In genomic region chr5:54632281-54632680, GRCm38 (mm10) we compare ENCODE assay signal across 16 mouse cellular contexts.
DNase-seq lines count a peak whose midpoint lies in the region; ATAC-seq lines count a peak whose summit lies in the region.
"Had no signal": no experiment of that assay in that cellular context is flagged by ENCODE, and none has a peak within 500 bp of the region (broad histone marks: within the 10 kb centered on the region; RNA-seq: fewer than 3 reads in every experiment).

No protein-coding gene starts in this region.

- no peak overlapping the region for H3K9ac ChIP-seq in limb, embryonic 11.5 days (ENCODE audit: low read length)
- H3K9ac ChIP-seq: embryonic facial prominence, embryonic 15.5 days; forebrain, embryonic 12.5 days; heart, embryonic 15.5 days; lung, embryonic 14.5 days had no signal

- peak; percentile 26 to 34 for DNase-seq in cerebellum, postnatal 36 days
- DNase-seq in layer of hippocampus, adult 8-10 months (ENCODE audit: low spot score in 2 of 2): peak; percentile 4 to 5
- no peak for DNase-seq in layer of hippocampus, postnatal 25 days (ENCODE audit: extremely low spot score in 1 of 2, low spot score in 1 of 2)
- DNase-seq in embryo, embryonic 10.5 days (ENCODE audit: low spot score): peak; percentile 7
- peak; percentile 64 for DNase-seq in limb, embryonic 11.5 days (ENCODE audit: low spot score)
- no peak for DNase-seq in adrenal gland, postnatal 4 days (ENCODE audit: low spot score in 2 of 2)
- DNase-seq in gastrocnemius, postnatal 25 days: no peak
- DNase-seq: B cell, adult 2 months; gastrocnemius, postnatal 10 days; liver; lung, embryonic 14.5 days had no signal

- no peak overlapping the region for H3K4me3 ChIP-seq in limb, embryonic 11.5 days (ENCODE audit: low read depth, low read length)
- H3K4me3 ChIP-seq: embryonic facial prominence, embryonic 15.5 days; forebrain, embryonic 12.5 days; heart, embryonic 15.5 days; layer of hippocampus, adult 2 months had no signal

- H3K4me1 ChIP-seq in limb, embryonic 11.5 days (ENCODE audit: control insufficient read depth, insufficient read depth, low read length): no peaks in the 10 kb centered on the region
- H3K4me1 ChIP-seq: embryonic facial prominence, embryonic 15.5 days; forebrain, embryonic 12.5 days; heart, embryonic 15.5 days had no signal

- no peak for ATAC-seq in cerebellum, adult (ENCODE audit: insufficient number of reproducible peaks, low FRiP score, low TSS enrichment)
- ATAC-seq in limb, embryonic 11.5 days (ENCODE audit: insufficient number of reproducible peaks, low FRiP score, low TSS enrichment, low read depth): peak; percentile 73

- WGBS in limb, embryonic 11.5 days: 13% methylated on average over 3 of the region's 3 CpGs

- H3K27ac ChIP-seq in limb, embryonic 11.5 days (replicated peaks; ENCODE audit: low read depth, low read length): no peak overlapping the region
- H3K27ac ChIP-seq: embryonic facial prominence, embryonic 15.5 days; forebrain, embryonic 12.5 days; heart, embryonic 15.5 days; layer of hippocampus, adult 2 months had no signal

- H3K36me3 ChIP-seq in limb, embryonic 11.5 days (ENCODE audit: control insufficient read depth, insufficient read depth, low read length): no peaks in the 10 kb centered on the region
- H3K36me3 ChIP-seq: embryonic facial prominence, embryonic 15.5 days; forebrain, embryonic 12.5 days; heart, embryonic 15.5 days had no signal

- H3K9me3 ChIP-seq in limb, embryonic 11.5 days (ENCODE audit: control insufficient read depth, low read length): no peaks in the 10 kb centered on the region
- H3K9me3 ChIP-seq: embryonic facial prominence, embryonic 15.5 days; forebrain, embryonic 12.5 days; heart, embryonic 15.5 days had no signal

- H3K27me3 ChIP-seq in limb, embryonic 11.5 days (ENCODE audit: control insufficient read depth, insufficient read depth, low read length): no peaks in the 10 kb centered on the region
- H3K27me3 ChIP-seq: embryonic facial prominence, embryonic 15.5 days; forebrain, embryonic 12.5 days; heart, embryonic 15.5 days had no signal

- no peak overlapping the region for H3K4me2 ChIP-seq in limb, embryonic 11.5 days (ENCODE audit: low read depth, severe bottlenecking)
- H3K4me2 ChIP-seq: embryonic facial prominence, embryonic 15.5 days; forebrain, embryonic 12.5 days; heart, embryonic 15.5 days; lung, embryonic 14.5 days had no signal

Comparison
In these comparisons a context has a peak if more than half of its experiments do, and no peak if none do; other contexts are left out.
1. DNase-seq: peak in cerebellum, postnatal 36 days (2 of 2), layer of hippocampus, adult 8-10 months (2 of 2), embryo, embryonic 10.5 days (single experiment) and limb, embryonic 11.5 days (single experiment); none in layer of hippocampus, postnatal 25 days (0 of 2), adrenal gland, postnatal 4 days (0 of 2) and gastrocnemius, postnatal 25 days (single experiment).